Mouse (Mus musculus): ENCODE results near the gene Depdc1b.

Gene Depdc1b

DNA sequence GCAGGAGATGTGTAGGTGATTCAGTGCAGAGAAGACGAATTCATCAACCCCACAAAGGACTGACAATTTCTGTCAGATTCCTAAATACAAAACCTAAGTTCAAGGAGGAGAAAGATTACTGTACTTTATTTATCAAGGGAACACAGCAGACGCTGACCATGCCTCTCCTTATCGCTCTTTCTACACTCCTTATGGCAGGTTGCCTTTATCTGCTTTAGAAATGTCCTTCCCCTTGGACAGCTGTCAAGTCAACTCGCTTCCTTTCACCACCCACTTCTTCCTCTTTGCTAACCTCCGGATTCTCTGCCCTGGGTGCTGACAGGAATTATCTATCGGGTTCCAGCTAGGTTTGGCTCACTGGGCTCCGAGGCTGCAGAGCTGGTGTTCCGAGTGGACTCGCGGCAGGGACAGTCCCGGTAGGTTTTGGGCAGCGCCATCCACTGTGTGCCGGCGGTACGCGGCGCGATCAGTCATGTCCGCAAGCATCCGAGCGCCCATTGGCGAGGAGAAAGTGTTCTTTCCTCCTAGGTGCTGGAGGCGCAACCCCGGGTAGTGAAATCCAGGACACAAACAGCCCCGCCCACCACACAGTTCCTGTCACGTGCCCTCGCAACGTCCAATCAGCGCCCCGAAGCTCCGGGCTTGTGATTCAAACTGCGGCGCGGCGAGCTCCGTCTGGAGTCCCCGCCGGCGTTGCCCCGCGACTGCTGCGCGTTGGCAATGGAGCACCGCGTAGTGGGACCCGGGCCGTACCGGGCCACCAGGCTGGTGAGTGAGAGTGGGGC lies at the start of gene Depdc1b:
TSS of gene Depdc1b (plus strand) at position 631 of the 785 bp plus-strand sequence.
- DNase-seq (ENCODE audit: low spot score in 2 of 2): peak; percentile 88 to 96

DNA sequence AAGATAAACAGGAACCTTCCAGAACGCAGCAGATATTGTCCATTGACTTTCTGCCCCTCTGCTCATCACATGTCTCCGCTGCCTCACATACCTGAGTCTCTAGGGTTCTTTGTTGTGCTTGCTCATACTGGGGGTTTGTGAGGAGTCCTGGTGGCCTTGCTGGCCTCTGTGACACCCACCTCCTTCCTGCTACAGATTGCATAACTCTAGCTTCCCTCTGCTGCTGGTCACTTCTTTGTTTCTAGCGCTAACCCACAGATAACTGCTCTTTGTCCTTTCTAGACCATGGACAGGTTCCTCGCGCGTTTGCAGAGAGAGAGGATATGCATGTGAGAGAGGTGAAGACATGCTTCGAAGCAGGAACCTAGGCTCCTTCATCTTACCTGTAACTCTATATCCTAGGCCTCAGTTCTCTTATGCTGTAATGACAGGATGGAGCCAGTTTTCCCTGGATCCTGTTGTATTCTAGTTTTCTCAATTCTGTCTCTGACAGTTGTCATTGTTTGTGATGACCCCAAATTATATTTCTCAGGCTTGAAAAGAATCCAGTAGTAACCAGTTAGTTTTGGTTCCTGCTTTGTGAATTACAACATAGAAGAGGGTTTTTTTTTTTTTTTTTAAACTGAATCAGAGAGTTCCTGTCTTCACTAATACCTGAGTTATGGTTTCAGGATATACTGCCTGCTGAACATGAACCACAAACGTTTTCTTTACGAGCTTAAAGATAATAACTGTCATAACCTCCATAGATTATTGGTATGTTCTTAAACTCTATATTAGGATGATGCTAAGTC lies 48.1 kb upstream of the Depdc1b start:
- DNase-seq (ENCODE audit: low spot score in 2 of 2): no peak

DNA sequence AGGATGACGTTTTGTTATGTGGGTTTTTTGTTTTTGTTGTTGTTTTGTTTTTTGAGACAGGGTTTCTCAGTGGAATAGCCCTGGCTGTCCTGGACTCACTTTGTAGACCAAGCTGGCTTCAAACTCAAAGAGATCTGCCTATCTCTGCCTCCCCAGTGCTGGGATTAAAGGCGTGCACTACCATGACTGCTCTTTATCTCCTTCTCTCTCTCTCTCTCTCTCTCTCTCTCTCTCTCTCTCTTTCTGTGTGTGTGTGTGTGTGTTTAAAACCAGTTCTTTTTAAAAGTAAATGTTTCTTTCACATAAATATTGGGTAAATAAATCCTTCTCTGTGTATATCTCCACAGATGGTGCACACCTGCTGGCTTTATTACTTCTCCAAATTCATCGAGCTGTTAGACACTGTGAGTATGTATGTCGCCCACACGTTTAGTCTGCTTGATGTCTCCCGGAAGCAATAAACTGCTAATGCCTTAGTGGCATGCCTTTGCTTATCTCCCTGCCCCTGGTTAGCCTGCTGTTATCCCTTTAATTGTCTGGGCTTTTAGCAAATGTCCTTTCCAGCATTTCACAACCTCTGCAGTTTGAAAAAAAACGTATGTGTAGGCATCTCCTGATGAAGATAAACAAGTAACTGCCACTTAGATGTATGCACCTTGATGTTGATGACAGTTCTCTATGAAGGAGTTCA lies 44.5 kb upstream of the Depdc1b start:
- DNase-seq (ENCODE audit: low spot score in 2 of 2): no peak

DNA sequence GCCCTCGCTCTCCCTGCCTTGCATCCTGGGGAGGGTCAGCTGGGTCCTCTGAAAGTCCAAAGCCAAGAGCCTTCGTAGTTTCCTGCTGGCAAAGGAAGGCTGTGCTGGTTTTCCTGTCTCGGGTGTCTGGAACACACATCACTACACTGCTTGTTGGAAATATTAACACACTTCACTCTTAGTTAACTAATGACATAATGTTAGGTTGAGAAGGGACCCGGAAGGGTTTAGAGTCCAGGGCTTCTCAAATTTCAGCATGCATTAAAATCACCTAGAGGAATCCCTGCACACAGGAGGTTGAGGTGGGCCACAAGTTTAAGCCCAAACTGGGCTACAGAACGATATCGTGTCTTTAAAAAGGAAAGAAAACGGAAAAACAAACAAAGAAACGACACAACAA lies 43.8 kb upstream of the Depdc1b start:
- DNase-seq (ENCODE audit: low spot score in 2 of 2): no peak

DNA sequence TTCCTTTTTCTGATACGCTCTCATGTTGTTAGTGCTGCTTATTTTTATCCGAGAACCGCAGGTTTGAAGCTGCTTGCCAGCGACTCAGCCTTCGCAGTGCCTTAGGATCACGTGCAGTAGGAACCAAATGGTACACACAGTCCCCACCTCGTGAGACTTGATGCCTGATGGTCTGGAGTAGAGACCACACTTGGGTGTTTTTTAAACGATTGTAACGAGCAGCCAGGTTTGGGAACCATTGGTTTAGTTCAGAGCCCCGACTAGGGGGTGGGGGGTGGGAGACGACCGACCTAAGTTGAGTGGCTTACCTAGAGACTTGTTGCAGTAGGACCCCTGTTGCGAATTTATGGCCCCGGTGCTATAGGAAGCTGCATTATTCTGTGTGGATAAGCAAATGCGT lies 43.1 kb upstream of the Depdc1b start:
- no peak for DNase-seq (ENCODE audit: low spot score in 2 of 2)

DNA sequence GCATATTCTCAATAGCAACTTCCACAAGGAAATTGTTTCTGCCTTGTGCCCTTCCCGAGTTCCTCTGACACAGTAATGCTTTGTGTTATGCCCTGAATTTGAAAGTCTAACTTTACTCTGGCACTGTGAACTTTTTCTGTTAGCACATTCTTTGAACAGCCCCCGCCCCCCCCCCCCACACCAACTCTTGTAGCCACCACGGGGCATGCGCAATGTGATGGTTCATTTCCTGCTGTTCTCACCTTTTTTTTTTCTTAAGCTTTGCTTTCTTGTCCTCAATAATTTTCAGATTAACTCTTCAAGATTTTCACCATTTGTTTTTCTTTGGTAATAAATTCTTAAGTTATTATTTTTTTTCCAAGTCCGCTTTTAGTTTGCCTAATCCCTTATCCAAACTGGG lies 42.7 kb upstream of the Depdc1b start:
- no peak for DNase-seq (ENCODE audit: low spot score in 2 of 2)

DNA sequence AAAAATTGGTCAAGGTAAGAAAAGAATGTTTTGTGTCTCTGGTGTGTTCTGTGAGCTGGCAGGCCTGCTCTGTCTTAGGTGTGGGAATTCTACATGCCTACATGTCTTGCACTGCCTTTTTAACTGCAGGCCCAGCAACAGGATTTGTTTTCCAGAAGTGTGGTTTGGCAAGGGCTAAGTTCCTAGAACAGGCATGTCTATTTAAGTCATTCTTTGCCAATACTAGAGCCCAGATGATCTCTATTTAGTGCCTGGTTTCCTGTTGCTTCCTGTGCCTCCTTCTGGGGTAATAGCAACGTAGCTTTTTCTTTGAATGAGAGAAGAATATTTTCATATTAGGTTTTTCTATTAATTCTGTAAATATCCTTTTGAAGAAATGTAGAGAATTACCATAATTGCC lies 39.6 kb upstream of the Depdc1b start:
- no peak for DNase-seq (ENCODE audit: low spot score in 2 of 2)

DNA sequence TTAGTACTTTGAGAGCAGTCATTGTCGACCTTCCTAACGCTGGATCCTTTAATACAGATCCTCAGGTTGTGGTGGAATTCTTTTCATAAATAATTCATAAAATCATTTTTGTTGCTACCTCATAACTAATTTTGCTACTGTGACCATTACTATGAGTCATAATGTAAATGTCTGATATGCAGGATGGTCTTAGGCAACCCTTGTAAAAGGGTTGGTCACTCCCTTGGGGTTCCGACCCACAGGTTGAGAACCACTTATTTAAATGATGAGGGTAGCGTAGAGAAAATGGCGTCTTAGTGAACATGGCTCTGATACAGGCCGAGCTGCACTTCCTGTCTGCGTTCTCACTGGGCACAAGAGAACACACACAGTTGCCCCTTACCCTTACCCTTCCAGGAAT lies 38.8 kb upstream of the Depdc1b start:
- DNase-seq (ENCODE audit: low spot score in 2 of 2): no peak

DNA sequence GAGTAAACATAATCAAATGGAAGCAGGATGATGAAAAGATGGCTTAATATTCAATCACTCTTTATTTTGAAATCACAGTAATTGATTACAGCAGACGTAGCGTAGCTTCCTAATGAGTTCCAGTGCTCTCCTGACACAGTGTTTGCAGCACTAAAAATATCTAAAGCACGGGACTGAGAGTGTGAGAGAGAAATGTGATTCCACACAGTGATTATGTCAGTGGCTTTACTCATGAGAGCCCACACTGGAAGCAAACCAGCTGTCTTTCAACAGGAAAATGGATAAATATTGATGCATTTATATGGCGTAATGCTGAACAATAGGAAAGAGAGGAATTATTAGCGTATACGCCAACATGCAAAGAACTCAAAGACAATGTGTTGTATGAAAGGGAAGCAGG lies 37.5 kb upstream of the Depdc1b start:
- DNase-seq (ENCODE audit: low spot score in 2 of 2): no peak

GRCm38 (mm10) chr13:108284312-108284711 lies 31.8 kb upstream of the Depdc1b start:
- DNase-seq (ENCODE audit: low spot score in 2 of 2): no peak

- no peak for DNase-seq (ENCODE audit: low spot score in 2 of 2)
Measured at GRCm38 (mm10) chr13:108287953-108288352, 28.2 kb upstream of the Depdc1b start.

DNA sequence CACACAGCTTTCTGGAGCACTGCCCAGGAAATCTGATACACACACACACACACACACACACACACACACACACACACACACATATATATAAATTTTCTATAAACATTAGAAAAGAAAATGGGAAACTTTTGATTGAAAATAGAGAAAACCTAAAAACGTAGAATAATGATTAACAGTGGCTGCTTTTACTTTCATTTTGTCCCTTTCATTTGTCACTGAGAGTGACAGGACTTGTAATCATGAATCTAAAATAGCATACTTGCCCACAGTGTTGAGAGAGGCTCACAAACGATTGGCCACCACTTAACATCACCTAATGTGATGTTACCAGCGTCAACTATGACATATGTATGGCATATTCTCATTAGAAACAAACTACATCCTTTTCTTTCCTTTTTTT lies 26.7 kb upstream of the Depdc1b start:
- DNase-seq (ENCODE audit: low spot score in 2 of 2): no peak

- no peak for DNase-seq (ENCODE audit: low spot score in 2 of 2)
Measured at GRCm38 (mm10) chr13:108290314-108290713, 25.8 kb upstream of the Depdc1b start.

DNA sequence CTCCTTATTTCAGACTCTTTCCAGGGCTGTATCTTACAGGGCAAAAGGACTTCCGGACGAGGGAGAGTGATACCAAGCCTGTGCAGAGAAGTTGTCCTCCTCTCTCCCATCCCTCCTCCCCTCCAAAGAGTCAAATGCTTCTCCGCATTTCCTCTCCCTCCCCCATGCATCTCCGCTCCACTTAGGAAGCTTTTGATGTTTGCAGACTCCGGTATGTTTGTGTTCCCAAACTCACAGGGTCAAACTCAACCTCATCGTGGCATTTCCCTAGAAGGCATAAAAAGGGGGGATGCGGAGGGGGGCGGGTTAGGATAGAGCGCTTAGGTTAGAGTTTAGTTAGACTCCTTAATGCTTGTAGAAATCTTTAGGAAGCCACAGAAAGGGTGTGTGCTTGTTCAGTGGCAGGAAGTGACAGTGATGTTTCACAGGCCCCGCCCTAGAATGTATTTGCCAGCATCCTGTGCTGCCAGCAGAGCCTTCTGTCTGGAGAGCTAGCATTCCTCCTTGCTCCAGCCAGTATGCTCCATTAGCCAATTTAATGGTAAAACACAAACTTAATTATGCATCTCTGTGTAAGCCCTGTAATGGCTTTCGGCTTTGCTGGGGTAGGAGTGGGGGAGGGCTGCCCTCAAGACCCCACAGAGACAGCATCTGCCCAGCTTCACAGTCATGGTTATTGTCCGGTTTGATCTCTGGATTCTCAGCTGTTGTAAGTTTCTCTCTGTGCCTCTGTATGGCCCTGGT lies 18.6 kb upstream of the Depdc1b start:
- DNase-seq (ENCODE audit: low spot score in 2 of 2): no peak

DNA sequence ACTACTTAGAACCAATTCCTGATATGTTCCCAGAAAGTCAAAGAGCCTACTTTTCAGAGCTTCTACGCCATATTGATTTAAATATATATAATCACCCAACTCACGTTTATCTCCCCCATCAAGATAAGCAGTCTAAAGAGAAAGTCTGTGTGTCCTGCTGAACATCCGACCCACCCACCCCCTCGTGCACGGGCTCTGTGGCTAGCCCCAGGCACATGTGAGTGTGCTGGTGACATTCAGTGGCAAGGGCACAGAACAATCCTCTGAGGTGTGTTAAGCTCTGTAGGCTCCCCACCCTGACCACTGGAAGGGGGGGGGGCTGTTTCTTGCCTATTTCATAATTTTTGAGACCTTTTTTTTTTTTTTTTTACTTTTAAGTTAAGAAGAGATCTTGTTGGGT lies 17.9 kb upstream of the Depdc1b start:
- DNase-seq (ENCODE audit: low spot score in 2 of 2): no peak

DNA sequence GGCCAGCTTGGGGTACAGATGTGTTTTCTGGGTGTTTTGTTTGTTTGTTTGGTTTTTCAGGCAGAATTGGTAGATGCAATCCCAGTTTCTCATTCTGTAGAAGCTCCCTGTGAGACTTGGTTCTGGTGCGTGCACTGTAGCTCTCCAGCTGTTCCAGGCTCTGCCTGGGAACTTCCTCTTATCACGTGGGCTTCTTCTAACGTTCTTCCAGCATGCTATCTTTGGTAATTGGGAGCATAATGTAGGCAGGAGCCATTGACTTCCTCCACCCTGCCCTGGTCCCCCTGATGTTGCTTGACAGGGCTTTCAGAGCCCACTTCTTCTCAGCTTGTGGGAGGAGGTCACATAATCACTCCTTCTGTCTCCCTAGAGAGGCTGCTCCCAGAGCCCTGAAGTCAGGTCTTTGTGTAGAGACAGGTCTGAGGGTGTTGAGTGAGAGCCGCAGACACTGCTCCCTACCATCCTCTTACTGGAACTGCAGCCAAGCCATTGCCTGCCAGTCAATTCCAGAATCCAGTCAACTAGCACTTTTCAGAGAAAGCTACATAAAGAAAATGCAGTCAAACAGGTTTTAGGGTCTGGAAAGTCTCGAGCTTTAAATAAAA lies 15.7 kb upstream of the Depdc1b start:
- no peak for DNase-seq (ENCODE audit: low spot score in 2 of 2)

GRCm38 (mm10) chr13:108301411-108301810 lies 14.7 kb upstream of the Depdc1b start:
- DNase-seq (ENCODE audit: low spot score in 2 of 2): no peak

DNA sequence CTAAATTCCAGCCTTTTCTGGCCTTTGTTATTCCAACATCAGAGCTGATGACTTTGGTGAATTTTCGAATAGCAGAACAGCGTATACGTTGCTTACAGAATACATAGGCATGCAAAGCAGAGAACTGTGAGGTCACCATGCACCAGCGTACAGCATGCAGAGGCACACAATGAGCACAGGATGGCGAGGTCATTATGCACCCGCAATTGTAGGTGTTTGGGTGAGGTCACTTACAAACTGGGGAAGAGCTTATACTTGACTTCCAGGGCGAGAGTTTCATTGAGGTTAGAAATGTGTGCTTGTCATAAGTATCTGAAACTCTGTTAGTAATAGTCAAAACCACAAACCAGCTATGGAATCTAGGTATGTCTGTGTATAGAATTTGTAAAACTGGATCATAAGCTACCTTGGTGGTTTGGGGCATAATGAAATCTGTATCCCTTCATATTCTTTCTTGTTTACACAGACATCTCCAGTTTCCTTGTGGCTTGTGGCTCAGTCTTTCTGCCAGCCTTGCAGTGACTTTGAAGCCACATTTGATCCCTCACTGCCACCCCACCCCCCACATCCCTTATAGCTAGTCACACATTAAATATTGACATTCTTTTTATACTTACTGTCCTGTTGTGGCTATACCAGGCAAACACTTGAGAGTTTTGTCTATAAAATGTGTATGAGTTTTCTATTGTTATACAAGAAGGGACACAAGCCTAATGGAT lies 13.0 kb upstream of the Depdc1b start:
- no peak for DNase-seq (ENCODE audit: low spot score in 2 of 2)

GRCm38 (mm10) chr13:108303841-108304240 lies 12.3 kb upstream of the Depdc1b start:
- DNase-seq (ENCODE audit: low spot score in 2 of 2): no peak

DNA sequence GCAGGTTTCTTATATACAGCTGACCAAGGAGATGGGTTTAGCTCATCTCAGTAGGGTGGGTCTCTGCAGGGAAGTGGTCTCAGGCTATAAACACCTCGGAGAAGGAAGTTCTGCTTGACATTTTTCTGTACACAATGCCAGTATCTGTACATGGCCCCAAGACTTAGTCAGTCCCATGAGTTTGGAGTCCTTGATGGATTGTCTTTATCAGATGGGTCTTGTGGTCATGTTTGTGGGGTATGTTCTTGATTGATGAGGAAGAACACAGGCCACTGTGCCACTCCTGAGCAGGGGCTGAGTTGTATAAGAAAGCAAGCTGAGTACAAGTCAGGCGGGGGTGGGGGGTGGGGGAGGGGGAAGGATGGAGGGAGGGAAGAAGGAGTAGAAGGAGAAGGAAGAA lies 11.5 kb upstream of the Depdc1b start:
- no peak for DNase-seq (ENCODE audit: low spot score in 2 of 2)

DNA sequence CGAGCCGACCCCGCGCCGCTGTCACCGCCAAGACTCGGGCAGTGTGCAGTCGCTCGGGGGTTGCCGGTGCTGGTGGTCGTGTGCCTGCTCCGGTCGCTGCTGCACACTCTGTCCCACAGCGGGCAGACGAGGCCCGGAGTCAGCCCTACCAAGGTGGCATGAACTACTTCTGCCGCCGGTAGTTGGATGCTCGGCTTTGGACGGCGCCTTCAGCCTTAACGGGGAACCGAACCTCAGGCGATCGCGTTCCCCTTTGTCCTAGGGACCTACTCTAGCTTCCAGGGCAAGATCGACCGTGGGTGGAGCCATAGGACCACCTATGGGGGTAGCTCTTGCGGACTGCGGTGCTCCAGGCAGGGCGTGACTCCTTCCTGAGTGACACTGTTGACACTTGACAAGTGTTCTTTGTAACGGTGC lies 363 bp downstream of the Depdc1b start:
- no peak for DNase-seq (ENCODE audit: low spot score in 2 of 2)
